Mouse (Mus musculus) MN1 (cell line): Measurements from ENCODE around the gene Ap2m1.
"Not testable (repeated sequence)": the region's sequence is repeated elsewhere in the genome, so short reads cannot be mapped to it uniquely, and the experiment has no call there.

ENCODE experiments used
- DNase-seq: peaks from one replicate; pipeline ENCODE4 v3.0.0-alpha.2; 2016; ENCODE audit warnings: low spot score

Ap2m1 gene

DNA sequence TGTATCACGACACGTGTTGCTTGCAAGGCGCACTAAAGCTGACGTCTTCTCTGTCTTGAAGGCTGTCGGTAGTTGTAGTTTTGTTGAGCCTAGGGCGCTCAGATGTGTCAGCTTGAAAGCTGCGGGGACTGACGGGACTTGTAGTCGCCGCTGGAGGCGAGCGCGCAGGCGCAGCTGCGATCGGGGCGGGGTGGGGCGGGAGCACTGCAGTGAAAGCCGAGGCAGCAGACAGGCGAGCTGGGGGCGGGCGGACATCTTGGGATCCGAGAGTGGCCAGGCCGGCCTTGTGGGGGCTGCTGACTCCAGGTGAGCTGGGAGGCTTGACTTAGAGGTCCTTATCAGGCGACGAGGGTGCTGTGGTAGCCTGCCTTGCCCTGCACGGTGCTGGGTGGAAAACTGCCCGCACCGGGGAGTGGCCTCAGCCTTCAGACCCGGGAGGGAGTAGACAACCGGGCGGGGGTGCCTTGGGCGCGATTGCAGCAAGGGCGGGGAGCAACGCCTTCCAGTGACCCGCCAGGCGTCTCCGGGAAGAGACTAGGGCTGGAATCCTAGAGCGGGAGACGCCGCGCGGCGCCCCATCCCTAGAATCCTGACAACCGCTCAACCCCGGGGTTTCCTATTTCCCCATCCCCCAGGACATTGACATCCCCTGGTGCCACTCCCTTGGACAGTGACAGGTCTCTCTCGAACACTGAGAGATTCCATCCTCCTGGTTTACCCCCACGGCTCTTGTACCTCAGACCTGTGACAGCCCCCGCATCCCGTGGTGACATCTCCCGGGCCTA, at the start of gene Ap2m1:
Gene Ap2m1 (plus strand): TSS at position 183 of the 785 bp plus-strand sequence.
- peak; percentile 96 for DNase-seq

DNA sequence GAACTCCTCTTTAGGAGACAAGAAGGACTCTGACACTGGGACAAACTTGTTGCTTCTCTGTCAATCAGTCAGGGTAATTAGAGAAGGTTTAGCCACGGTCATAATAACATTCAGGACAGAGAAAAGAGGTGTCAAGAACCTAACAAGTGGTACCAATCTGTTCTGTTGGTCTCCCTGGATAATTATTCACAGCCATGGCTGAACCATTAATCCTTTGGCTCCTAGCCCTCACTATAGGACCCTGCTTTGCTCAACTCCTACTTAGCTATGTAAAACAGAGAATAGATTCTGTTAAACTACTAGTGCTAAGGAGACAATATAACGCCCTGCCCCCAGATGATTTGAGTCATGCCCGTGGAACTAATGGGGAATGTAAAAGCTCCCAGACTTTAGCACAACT, 49.2 kb upstream of the Ap2m1 start:
- DNase-seq: no peak

DNA sequence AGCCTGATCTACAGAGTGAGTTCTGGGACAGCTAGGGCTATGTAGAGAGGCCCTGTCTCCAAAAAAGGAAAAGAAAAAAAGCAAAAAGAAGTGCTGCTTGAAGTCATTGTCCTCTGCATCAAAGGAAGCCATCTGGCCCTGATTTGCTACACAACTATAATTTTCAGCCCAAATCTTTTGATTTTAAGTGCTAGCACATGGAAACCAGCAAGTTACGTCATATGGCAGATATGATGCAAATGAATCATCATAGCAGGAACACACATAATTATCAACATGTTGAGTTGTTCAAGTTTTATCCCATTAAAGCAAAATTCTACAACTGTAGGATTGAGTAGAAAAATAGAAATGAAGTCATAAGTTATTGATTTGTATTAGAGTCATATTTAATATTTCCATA, 47.1 kb upstream of the Ap2m1 start:
- no peak for DNase-seq

DNA sequence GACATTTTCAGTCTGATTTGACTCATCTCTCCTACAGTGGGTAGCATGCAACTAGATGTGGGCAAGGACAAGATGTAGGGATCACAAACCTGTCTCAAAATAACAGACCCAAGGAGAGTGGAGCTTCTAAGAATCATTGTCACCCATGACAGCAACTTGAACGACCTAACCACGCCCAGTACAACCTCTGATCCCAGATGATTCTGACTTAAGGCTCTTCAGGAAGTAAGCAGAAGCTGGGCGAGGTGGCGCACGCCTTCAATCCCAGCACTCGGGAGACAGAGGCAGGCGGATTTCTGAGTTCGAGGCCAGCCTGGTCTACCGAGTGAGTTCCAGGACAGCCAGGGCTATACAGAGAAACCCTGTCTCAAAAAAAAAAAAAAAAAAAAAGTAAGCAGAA, 46.5 kb upstream of the Ap2m1 start:
- not testable (repeated sequence) for DNase-seq

DNA sequence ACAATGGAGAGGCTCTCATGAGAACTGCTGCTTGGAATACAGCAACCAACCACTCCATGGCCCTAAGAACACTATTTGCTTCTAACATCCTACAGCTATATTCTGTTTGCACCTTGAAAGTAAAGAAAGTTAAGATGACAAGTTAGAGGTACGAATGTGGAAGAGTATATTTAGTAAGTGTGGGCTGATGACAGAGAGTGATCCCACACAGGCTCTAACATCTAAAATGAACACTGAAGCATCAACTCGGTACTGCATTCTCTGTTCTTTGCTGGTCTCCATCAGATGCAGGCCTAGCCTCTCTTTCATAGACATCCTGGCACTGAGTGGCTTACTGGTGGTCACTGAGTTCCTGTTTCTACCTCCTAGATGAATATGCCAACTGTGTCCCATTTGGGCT, 46.0 kb upstream of the Ap2m1 start:
- no peak for DNase-seq

DNA sequence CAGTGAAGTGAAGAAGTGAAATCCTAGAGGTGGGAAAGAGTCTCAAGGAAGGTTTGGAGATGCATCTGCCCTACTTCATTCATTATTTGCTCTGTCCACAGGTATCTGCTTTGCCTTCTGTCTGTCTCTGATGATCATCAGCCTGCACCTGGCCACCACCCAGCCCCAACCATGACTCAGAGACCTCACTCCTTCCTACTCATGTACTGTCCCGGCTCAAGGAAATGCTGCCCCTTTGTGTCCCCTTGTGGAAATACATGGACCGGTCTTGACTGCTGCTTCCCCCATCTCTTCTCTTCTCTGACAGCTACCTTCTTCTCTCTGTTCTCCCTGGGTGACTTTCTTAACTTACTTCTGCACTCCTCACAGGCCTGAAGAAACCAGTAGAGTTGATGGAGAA, 44.7 kb upstream of the Ap2m1 start:
- DNase-seq: no peak

DNA sequence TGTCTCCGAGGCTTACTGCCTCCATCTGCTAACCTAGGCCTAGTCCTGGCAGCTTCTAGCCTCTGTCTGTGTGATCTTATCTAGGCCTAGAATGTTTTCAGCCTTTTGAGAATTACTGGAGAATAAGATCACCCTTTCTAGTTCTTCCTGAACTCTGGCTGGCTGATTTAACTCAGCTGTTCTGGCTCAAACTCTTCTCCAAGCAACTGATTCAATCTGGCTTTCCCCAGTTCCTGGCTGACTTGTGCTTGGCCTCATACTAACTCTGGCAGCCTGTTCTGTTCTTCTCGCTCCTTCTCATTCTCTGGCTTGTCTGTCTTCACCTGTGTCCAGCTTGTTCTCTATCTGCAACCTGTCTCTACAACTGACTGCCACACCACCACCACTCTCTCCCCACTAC, 44.0 kb upstream of the Ap2m1 start:
- DNase-seq: no peak

DNA sequence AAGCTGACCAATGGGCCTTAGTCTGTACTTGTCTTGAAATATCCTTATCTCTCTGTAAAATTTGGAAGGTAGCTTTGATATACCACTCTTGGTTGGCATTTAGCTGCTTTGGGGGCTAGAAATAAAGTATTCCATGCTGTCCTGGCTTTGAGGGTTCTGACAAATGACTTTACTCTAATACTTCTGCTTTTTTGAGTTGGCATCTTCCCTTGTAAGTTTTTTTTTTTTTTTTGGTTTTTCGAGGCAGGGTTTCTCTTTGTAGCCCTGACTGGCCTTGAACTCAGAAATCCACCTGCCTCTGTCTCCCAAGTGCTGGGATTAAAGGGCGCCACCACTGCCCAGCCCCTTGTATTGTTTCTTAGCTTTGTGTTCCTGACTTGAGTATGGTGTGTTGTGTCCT, 41.8 kb upstream of the Ap2m1 start:
- DNase-seq: no peak

DNA sequence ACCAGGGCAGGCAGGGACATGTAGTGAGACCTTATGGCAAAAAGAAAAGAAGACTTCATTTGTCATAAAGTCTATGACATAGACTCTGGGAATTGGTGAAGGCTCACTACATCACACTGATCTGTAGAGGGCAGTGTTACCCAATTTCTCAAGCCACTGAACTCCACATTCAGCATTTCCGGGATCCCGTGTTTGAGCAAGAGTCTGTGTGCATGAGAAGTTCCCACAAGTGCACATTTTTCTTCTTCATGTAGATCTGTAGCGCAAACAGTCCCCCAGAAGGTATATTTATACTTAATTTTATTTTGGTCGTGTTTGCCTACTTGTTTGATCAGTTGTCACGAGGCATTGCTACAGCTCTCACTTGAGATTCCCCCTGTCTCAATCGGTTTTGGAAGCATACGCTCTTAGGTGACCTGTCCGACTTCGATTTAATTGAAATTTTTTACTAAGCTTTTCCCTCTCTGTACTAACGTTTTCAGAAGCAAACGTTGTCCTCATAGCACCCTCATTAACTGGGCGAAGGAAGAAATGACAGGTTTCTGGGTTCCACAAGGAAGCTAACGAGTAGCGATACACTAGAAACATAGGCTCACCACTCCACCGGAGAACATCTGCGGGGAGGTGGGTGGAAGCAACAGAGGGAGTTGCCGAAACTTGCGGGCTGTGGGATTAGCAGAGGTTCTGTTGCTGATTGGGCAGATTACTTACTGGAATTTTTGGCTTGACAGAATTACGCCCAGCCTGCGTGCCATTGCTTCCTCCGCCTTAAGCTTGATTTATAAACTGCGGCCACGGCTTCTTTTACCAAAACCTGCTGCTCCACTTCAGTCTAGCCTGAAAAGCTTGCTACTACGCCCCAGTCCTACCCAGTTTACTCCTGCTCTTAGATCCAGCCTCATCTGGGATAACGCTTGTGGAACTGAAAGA, 38.3 kb upstream of the Ap2m1 start:
- peak; percentile 61 for DNase-seq

DNA sequence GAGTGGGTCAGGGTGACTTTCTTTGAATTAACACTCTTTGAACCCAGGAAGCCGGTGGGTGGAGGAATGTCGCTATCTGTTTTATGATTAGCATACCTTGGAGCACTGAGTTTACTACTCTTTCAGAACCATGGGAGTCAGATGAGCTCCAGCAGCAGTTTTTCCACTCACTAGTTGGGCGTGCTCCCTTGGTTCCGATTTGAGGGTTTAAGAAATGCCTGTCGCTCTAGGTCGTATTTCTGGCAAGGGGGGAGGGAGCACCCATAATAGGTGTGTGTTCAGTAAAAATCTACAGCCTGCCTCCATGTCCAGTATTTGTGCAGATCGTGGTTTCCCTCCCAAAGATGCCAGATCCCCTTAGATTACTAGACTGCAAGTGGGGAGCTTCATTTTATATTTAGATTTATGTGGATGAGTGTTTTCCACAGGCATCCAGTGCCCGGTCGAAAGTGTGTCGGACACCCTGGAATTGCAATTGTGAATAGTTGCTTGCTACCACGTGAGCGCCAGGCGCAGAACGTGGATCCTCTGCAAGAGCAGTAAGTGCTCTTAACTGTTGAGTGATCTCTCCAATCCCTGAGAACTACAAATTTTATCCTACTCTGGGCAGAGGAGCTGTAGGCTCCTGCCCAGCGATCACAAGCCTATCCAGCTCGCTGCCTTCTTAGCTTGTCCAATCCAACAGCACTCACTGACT, 37.1 kb upstream of the Ap2m1 start:
- DNase-seq: no peak

DNA sequence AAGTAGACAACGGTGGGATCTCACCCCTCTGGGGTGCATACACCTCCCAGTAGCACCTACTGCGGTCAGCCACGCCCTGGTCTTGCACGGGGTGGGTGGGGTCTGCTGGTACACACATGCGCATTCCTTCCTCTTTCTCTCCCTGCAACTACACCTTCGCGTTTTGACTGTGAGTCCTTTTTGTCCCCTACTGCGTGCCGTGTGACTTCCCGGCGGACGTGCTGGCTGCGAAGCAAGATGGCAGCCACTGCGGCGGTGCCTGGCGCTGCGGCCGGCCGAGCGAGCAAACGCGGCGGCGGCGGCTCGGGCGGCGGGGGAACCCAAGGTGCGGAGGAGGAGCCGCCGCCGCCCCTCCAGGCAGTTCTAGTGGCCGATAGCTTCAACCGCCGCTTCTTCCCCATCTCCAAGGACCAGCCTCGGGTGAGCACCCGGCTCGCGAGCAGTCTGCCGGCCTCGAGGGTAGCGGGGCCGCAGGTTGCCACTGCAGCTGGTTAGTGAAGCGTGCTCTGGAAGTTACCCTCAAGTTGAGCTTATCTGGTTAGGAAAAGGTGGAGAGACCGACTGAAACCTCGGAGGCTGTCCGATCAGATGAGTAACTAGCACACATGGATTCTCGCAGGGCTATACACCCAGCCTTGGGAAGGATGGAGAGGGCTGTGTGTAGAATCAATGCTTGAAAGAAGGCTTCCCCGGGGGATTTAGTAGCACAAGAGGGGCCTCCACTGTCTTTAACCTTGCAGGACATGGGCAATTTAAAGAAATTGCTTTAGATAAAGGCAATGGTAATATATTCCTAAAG, 36.4 kb upstream of the Ap2m1 start, which contains the start of gene Eif2b5:
Gene Eif2b5 (plus strand): TSS at position 141 of the 799 bp plus-strand sequence.
- peak; percentile 88 for DNase-seq

DNA sequence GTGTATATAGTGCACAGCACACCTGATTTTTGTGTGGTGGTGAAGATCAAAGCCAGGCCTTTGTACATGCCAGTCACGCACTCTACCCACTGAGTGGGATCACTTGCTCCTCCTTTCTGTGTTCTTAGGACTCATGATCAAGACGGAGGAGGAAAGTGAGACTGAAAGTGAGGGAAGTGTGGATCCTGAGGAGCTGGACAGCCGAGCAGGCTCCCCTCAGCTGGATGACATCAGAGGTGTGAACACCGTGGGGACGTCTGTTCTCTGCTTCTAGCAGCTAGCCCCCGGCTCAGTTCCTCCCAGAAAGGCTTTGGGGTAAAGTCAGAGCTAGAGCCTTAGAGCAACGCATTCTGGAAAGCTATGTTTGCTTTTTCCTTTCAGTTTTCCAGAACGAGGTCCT, 29.3 kb upstream of the Ap2m1 start:
- DNase-seq: no peak

DNA sequence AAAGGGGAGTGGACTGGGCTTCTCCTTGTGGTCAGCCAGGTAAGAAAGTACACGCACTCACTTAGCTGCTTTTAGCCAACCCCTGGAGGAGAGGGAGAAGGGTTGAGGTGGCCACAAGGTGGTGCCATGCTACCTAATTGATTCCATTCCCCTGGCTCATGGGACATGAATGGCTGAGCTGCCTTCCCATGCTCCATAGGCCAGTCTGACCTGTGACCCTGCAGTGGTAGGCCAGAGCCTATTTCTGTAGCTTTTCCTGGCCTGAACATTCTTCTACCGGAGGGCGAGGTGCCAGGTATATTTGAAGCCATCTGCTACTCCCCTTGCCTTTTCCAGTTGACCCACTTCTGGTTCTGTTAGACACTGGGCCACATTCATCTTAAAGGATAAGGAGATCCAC, 25.9 kb upstream of the Ap2m1 start:
- peak; percentile 52 for DNase-seq

DNA sequence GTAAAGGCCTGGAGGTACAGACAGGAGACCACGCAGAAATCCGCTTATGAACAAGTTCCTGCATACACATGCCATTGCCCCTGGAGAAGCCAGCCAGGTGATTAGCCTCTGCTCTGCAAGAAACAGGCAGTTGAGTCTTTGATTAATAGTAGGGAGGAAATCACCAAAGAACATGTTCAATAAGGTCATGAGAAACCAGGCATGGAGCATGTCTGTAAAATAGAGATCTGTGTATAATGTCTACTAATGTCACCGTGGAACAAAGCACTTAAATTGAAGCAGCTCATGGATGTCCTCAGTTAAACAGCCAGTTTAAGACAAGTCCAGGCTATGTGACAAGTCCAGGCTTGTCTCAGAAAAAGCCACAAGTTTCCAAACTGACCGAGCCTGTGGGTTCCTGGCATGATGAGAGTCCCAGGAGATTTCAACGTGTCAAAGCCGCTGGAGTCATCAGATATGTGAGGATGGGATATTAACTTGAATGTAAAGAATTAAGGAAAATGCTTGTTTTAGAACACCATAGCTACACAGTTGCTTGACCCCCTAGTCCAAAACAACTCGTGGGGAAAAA, 23.9 kb upstream of the Ap2m1 start:
- no peak for DNase-seq

DNA sequence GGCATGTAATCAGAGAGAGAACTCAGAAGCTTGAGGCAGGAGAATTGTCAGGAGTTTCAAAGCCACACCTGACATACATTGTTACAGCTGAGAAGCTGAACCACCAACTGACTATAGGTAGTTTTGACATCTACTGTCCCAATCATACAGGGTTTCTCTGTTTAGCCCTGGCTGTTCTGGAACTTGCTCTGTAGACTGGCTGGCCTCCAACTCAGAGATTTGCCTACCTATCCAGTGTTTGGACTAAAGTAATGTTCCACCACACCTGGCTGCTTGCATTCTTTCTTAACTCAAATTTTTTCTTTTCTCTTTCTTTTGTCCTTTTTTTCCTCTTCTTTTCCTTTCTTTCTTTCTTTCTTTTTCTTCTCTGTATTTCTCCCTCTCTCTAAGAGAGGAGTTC, 19.2 kb upstream of the Ap2m1 start:
- DNase-seq: no peak

DNA sequence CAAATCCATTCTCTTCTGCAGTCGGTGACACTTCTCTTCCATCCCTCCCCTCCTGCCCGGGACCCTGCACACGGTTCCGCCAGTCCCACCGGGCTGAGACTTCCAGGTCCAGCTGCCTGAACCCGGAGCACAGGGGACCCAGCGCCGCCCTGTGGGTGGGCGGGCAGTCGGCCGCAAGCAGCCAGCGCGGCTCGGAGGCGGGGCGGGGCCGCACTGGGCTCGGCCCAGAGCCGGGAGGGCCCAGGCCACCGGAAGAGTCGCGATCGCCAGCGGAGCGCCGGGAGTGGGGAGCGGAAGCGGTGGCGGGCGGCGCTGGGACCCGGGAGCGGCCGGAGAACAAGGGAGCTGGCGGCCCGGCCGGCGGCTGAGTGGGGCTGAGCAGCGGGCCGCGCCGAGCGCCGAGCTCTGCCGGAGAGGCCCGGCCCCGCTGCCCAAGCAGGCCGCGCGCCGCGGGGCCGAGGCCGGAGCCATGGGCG, 18.5 kb upstream of the Ap2m1 start, which contains the start of gene Dvl3:
Gene Dvl3 (plus strand): TSS at position 257 of the 476 bp plus-strand sequence.
- peak; percentile 90 for DNase-seq

DNA sequence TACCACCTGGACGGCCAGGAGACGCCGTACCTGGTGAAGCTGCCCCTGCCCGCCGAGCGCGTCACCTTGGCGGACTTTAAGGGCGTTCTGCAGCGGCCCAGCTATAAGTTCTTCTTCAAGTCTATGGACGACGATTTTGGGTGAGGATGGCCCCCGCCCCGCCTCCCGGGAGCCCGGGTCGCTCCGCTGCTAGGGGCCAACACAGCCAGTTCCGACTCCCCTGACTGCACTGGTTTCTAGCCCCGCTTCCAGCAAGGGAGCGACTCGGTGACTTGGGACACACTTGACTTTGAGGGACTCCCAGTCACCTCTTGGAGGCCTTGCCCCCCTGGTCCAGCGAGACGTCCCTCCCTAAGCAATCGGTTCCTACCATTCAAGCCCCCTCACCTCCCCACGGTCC, 18.1 kb upstream of the Ap2m1 start:
- DNase-seq: no peak

DNA sequence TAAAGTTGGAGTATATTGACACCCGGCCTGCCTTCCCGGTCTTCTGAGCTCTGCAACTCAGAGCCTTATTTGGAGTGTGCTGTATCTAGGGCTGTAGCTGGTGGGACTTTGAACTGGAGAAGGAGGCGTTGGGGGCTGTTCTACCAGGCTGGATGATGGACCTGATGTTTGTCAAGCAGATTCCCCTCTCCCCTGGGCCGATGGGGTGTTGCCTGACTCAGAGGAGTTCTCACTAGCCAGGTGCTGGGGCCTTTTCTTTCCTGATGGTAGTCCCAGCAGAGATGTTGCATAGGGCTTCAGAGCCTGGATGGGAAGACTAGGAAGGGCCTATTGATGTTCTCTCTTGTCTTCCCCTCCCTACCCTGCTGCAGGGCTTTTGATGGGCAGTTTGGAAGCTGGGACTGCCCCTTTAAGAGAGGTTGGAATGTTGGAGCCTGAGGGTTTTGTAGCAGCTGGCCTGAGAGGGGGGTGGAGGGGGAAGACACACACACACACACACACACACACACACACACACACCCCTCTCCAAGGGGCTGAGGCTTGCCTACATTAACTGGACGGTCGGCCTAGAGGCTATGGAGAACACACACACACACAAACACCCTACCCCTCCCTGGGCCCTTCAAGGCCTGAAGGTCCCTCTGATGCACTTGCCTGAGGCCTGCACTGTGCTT, 17.4 kb upstream of the Ap2m1 start:
- peak; percentile 39 for DNase-seq

DNA sequence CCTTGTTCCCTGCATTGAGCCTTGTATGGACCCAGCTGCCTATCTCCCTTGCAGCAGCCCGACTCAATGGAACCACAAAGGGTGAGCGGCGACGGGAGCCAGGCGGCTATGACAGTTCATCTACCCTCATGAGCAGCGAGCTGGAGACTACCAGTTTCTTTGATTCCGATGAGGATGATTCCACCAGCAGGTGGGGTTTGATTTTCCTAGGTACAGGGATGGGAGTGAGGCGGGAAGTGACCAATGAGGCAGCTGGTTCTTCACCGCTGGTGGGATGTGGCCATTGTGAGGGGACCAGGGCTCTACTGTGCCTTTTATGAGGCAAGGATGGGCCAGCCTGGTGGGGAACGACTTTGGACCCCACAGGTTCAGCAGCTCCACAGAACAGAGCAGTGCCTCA, 11.4 kb upstream of the Ap2m1 start:
- no peak for DNase-seq

DNA sequence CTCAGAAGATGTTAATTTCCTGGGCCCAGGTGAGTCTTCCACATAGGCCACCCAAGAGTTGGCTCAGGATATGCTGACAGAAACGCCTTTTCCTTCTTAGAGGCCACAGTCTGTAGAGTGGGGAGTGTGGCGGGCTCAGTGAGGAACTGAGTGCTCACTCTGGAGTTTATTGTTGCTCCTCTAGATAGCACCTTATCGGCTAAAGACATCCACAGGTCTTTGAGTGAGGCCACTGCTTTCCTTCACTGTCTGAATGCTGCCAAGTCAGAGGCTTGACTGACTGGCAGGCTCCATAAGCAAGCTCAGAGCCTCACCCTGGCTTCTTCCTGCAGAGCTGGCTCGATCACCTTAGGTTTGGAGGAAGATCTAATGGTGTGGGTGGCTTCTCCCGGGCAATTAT, 6.5 kb upstream of the Ap2m1 start:
- DNase-seq: no peak

DNA sequence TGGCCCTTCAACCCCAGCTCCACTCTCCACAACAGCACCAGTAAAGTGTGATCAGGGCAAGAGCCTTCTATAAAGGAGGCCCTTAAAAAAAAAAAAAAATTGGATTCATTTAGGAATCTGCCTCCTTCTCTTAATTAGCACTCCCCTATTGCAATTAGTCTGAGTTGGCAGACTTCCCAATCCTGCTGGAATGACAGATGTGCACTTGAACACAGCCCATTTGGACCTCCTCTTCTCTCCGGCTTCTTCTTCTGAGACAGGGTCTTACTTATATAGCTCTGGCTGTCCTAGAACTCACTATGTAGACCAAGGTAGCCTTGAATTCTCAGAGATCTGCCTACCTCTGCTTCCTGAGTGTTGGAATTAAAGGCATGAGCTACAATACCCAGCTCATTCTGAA, 5.9 kb upstream of the Ap2m1 start:
- no peak for DNase-seq
